Mouse (Mus musculus) lung, postnatal 25 days (tissue): Measurements from ENCODE around the gene Taldo1.

ENCODE experiments used
- DNase-seq: peaks from one replicate; pipeline ENCODE4 v3.0.0; 2022; ENCODE audit warnings: low spot score

Gene Taldo1

DNA sequence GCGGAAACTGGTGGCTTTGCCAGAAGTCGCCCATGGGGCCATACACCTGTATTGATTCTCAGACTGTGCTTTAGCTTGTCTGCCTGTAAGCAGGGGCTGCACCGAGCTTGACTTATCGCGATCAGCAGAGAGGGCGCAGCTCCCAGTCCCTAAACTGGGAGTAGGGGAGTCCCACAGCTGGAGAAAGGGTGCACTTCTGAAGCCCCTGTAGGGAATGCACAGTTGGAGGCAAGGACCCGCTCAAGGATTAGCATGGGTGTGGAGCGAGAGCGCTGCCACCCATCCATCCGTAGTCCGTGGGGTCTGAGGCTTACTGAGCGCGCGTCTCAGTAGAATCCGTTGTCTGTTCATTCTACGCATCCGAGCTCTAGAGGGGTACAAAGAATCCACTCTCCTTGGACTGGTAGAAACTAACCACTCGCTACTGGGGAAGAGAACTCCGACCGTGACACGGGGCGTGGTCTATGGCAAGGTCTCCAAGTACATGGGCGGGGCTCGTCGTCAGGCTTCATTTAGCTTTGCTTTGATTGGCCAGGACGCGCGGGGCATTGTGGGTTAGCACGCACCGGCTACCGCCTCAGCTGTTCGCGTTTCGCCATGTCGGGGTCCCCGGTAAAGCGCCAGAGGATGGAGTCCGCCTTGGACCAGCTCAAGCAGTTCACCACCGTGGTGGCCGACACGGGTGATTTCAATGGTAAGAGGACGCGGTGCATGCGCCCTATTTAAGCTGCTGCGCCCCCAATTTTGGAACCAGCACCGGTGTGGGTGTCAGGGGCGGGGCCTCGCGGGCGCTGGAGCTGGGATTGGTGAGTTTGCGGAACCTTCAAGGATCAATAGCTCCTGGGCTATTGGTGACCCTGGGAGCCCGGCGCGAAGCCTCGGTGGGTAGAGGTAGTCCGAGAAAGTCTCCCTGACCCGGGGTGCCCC lies at the start of gene Taldo1:
Gene Taldo1, plus strand, starts transcription at position 575 of the 927 bp plus-strand sequence.
- peak; percentile 98 for DNase-seq

DNA sequence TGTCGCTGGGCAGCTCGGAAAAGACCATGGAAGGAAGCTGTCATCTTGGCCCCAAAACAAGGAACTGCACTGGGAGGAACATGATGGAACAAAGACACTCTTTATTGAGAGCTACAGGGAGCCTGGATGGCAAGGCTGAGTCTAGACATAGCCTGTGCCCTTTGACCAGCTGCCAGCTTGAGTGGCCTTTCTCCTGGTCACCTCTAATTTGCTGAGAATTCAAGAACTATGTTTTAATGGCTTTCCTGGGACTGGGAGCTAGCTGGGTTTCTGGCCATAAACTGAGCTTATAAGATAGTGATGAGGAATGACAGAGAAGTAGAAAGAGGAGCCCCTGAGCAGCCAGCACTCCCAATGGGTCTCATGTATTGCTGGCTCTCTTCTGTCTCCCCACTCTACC lies 48.8 kb upstream of the Taldo1 start:
- no peak for DNase-seq

DNA sequence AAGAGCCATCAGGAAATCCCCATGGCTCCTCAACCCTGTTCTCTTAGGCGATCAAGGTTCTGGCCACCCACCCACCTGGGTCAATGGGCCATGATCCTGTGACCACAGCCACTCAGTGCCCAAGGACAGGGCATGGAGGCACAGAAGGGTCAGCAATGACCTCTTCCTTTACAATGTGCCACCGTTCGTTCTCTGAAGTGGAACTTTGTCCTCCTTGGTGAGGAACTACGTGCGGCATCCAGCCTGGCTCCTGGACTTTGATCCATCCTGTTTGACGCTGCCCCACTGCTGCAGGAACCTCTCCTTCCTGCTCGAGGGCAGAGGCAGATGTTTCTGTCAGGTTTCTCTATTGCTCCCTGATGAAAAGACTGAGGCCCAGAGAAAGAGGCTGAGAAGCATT lies 48.3 kb upstream of the Taldo1 start:
- no peak for DNase-seq

DNA sequence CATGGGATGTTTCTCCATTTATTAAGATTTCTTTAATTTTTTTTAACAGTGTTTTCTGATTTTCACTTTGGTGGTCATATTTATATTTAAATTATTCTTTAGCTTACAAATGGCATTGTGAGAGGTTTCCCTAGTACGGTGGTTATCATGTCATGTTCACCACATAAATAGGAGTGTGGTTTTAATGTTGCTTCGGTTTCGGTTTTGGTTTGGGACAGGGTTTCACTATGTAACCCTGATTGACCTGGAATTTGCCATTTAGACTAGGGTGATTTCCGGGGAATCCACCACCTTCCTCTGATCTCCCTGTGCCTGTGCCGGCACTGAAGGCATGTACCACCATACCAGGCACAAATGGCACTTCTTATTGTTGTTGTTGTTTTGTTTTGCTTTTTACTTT lies 47.2 kb upstream of the Taldo1 start:
- DNase-seq = no peak

DNA sequence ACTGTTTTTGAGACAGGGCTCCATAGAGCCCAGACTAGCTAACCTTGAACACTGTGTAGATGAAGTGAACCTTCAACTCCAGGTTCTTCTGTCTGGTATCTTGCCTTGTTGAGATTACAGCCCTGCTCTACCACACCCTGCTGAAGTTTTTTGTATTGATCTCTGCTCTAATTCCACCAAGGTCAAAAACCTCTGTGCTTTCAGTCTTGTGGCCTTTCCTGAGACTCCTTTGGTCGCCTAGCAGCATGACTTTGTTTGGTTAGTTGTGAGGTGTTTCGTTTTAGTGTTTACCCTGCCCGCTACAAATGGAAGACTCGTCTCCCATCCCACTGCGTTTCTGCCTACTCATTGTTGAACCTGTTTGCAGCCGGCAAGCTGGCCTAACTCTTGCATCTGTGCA lies 40.9 kb upstream of the Taldo1 start:
- DNase-seq = peak; percentile 38

DNA sequence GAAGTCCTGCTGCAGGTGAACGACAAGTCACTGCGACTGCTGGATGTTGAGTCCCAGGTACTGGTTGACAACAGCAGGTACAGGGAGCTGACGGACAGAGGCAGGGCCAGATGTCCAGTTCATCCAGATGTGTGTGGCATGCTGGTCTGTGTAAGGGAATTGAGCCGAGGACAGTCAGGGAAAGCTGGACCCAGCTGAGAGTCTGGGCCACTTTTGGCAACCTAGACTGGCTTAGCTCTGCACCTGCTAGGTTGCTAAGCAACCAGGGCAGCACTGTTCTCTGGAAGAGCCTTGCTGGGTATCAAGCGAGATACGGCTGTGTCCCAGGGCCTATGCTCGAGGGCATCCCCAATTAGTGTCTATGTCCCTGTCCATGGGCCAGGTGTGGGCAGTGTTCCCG lies 36.9 kb upstream of the Taldo1 start:
- DNase-seq = no peak

DNA sequence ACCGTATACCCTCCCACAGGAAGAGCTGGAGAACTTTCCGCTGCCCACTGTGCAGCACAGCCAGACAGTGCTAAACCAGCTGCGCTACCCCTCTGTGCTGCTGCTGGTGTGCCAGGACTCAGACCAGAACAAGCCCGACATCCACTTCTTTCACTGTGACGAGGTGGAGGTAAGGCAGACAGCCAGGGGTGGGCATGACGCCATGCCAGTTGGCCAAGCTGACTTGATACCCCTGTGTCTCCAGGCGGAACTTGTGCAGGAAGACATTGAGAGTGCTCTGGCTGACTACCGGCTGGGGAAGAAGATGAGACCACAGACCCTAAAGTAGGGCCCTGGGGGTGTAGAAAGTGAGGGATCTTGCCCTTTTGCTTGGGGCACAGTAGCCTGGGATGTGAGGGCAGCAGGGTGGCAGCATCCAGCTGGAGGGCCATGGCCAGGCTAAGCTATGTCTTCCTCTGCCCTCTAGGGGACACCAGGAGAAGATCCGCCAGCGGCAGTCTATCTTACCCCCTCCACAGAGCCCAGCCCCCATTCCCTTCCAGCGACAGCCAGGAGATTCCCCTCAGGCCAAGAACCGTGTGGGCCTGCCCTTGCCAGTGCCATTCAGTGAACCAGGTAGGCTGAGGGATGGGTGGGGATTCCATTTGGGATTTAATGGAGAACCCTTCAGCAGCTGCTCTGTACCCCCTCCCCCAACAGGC lies 36.2 kb upstream of the Taldo1 start:
- DNase-seq = no peak

DNA sequence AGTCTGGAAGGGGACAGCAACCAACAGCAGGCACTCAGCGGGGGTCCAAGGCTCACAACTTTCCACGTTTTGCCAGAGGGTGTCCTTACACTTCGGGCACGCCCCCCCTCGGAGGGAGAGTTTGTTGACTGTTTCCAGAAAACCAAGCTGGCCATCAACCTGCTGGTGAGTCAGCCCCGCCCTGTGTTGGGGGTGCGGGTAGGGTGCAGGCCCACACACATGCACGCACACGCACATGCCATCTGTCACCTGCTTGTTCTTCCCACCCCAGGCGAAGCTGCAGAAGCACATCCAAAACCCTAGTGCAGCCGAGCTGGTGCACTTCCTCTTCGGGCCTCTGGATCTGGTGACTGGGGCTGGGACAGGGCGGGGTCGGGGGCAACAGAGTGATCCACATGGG lies 35.0 kb upstream of the Taldo1 start:
- no peak for DNase-seq

DNA sequence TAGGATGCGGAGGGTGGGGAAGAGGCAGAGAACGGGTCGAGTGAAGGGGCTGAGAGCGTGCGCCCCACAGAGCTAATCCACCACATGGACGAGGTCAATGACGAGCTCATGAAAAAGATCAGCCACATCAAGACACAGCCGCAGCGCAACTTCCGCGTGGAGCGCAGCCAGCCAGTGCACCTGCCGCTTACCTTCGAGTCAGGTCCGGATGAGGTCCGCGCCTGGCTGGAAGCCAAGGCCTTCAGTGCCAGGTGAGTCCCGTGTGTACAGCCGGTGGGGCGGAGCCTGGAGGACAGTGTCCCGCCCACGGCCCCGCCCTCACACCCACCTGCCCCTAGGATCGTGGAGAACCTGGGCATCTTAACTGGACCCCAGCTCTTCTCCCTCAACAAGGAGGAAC lies 30.5 kb upstream of the Taldo1 start:
- DNase-seq = peak; percentile 59

DNA sequence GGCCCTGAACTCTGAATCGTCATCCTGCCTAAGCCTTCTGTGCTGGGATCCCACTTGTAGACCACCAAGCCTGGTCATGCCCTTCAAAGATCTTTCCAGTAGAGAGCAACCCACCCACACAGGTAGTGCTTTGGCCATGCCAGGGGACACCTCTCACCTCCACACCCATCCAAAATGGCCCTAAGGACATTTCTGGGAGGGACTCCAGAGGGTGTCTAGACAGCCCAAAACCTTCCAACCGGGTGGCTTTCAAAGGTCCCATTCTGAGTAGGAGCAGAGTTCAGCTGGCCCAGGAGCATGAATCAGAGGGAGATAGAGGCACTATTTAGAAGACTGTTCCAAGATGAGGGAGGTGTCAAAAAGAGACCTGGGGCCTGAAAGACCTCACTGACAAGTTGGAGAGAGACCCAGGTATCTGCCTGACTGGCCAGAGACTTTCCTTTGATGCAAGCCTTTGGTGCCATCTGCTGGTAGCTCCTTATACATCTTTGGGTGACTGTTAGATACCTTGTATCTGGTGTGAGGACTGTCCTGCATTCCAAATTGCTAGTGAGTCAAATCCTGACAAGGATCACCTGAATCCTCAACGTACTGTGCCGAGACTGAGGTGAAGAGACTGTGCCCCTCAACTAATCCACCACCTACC lies 28.8 kb upstream of the Taldo1 start:
- peak; percentile 83 for DNase-seq

DNA sequence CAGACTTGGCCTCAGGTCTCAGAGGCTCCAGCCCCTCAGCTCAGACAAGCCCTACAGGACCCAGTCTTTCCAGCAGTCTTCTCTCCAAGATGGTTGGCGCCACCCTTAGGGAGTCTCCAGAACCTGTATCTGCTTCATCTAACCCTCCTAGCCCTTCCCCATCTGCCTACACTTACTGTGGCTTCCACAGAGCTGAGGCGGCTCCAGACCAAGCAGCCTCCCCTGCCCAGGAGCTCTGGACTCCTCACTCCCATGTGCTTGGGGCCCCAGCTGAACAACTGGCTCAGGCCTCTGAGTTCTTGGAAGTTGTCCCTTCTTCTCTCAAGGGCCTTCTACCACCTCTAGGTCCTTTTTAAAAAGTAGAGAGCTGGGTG lies 28.3 kb upstream of the Taldo1 start:
- DNase-seq = no peak

DNA sequence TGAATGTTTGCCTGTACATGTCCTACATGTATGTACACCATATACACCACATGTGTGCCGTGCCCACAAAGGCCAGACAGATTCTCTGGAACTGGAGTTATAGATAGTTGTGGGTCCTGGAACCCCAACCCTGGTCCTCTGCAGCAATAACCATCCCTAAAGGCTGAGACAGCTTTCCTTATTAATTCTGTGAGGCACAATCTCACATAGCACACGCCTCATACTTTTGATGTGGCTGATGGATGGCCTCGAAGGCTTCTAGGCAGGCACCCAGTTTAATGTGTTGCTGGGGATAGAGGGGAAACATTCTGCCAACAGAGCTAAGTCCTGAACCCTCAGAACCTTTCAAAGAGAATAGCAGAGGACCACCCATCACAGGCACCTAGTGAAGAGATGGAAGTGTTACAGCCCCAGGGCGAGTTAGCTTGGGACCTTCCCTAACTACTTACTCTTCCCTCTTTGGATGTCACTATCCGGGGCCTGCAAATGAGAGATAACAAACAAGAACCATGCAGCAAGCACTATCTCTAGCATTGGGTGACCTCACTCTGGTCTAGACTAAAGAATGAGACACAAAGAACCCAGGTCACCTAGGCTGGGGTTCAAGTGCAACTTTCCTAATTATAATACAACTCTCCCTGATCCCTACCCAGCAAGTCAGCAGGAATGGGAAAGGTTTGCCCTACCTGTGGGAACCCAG lies 27.5 kb upstream of the Taldo1 start:
- no peak for DNase-seq

DNA sequence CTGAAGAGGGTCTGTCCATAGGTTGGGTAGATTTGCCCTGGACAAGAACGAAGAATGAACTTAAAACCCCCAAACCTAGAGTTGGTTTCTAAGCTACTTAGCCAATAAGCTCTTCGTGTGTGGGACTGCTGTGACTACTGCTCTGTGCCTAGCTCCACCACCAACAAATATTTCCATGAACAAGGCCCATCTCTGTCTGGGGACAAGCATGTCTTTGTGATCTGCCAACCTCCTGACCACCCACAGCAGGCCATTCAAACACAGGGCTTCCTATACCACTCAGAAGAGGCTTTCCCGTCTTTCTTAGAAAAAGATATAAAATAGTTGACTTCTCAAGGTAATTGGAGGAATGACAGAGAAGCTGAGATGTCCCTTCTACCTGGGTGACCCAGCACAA lies 27.0 kb upstream of the Taldo1 start:
- no peak for DNase-seq

DNA sequence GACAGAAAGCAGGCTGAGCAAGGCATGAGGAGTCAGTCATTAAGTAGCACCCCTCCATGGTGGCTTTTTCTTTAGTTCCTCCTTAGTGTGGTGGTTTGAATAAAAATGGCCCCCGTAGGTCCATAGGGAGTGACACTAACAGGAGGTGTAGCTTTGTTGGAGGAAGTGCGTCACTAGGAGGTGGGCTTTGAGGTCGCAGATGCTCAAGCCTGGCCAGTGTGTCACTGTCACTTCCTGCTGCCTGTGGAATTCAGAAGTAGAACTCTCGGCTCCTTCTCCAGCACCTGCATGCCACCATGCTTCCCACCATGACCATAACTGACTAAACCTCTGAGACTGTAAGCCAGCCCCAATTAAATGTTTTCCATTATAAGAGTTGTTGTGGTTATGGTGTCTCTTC lies 24.6 kb upstream of the Taldo1 start:
- DNase-seq = no peak

DNA sequence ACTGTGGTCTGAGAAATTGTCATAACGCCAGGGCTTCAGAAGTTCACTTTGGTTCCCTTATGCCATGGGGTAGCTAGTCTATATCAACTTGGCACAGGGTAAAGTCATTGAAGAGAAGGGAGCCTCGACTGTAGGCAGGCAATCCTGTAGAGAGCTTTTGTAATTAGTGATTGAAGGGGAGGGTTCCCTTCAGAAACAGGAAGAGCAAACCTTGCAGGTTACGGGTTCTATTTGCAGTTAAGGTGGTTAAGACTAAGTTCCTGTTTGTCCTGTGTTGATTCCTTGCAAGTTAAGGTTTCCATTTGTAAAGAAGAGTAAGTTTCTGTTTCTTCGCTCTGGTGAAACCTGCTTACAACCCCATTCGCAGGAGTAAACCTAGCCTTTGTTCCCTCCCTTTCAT lies 22.1 kb upstream of the Taldo1 start:
- no peak for DNase-seq

DNA sequence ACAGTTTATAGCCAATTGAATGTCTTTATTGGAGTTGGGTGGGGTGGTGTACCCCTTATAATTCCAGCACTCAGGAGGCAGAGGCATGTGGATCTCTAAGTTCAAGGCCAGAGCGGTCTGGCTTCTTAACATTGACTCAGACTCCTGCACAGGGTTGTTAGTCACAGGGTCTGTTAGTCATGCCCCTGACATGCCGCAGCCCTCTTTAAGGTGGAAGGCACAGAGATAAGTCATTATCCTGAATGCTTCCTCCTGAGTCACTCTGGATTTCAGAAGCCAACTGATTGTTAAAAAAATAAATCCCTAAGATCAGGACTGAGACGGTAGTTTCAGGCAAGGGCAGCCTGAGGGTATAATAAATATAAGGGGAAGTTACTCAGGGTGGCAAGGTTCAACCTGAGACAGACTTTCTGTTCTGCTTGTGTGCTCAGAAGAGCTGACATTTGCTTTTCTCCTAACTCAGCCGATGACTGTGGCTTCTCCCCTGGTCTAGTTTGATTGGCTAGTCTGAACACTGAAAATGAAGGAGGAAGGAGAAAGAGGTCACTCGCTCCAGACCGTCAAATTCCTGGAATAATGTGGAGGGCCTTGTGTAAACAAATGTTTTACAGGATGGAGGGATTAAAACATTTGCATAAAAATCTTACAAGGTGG lies 19.9 kb upstream of the Taldo1 start:
- DNase-seq = no peak

DNA sequence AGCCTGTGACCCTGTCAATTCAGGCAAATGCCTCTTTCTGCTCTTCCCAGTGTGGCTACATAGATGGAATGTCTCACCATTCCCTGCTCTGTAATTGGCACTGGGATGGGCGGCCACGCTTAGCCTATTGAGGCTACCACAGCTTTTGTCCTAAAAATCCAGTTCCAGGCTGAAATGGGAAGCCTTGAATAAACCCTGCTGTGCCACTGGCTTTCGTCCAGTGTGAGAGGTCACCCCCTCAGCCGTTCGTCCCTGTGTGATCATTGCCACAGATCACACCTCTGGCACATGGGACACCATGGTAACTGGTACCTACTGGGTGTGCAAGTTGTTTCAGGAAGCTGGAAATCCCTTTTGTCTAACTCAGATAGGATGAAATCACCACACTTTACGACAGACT lies 18.4 kb upstream of the Taldo1 start:
- DNase-seq = no peak

DNA sequence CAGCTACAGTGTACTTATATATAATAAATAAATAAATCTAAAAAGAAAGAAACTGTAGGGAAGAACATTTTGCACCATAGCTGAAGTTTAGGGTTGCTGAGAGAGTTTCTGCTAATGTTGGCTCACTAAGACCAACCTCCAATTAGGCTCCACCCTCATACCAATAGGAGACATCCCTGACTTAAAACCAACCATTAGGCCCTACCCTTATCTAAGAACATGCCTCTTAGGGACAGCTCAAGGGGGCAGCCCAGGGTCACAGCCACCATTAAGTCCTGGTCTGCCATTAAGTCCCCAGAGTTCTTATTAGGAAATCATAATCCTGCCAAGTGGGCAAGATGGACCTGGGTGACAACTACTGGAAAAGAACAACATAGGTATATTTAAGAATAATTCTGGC lies 17.6 kb upstream of the Taldo1 start:
- DNase-seq = no peak

DNA sequence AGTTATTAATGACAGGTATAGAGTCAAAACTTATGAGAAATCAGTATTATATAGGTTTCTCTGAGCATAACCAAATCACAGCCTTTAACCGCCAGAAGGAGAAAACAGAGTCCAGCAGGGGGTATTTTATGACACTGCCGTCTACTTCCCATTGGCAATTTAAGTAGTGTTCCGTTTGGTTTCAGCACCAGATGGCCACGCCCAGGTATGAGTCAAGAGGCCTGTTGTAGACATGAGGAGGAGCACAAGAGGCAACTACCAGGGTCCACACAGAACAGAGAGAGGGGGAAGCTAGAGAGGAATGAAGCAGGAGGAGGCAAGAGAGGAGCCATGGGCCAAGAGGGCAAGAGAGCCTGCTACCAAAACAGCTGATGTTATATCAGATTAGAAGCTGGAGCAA lies 12.4 kb upstream of the Taldo1 start:
- peak; percentile 46 for DNase-seq

DNA sequence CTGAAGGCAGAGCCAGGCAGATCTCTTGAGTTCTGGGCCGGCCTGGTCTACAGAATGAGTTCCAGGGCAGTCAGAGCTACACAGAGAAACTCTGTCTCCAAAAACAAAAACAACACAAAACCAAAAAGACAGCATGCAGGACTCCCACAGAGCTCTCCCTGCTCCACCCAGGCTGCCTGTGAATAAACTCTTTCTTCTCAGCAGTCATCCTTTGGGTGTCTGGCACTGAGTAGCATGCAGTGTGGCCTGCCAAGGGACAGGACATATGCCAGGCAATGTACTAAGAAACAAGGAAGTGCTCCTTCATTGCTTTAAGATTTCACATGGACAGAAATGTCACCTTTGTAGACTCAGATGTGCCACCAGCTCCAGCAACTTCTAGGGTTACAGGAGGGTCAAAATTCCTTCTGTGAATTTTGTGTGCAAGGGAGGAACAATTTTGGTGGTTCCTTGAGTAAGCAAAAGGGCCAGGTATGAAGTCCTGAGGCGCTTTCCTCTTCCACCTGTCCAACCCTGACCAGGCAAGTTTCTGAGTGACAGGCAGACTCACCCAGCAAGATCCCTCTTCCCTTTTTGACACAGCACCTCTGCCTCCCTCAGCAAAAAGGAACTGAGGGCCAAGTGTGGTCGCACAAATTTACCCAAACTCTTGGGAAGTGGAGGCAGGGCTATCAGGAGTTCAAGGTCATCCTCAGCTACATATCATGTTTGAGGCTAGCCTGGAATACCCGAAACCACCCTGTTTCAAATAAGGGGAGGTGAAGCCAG lies 10.7 kb upstream of the Taldo1 start:
- DNase-seq = no peak

DNA sequence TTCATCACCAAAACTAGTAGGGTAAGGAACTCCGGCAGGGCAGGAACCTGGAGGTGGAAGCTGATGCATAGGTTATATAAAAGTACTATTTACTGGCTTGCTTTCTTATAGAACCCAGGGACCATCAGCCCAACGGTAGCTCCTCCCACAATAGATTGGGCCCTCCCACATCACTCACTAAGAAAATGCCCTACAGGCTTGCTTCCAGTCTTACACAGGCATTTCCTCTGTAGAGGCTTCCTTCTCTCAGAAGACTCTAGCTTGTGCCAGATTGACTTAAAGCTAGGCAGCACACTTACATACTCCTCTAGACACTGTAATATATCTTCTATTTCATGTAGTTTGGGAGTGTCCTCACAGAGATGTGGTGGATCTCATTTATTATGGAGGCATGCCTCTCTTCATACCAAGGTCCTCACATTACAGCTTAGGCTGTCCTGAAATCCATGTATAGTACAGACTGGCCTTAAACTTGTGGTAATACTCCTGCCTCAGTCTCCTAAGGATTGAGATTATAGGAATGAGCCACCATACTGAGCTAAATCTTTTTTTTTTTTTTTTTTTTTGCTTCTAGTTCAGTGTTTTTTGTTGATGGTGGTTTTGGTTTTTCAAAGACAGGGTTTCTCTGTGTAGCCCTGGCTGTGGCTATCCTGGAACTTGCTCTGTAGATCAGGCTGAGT lies 4.1 kb upstream of the Taldo1 start:
- no peak for DNase-seq
